26 mouse cellular contexts compared by ENCODE assay signal in the genomic region with DNA sequence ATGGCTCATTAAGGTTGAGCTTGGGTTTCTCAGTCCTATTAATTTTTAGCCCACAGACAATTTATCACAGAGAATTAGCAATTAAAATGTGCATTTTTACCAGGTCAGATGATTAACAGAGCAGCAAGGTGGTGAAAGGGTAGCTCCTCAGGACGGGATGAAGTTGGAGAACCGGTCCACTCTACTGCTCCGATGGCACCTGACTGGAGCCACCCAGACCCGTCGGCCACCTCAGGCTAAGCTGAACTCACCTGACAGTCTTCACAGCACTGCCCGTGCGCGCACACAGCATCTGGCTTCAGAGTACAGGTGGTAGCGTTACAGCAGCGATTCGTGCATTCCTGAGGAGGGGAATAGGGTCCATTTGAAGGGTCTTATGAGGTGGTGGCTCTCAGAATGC.
DNase-seq lines count a peak whose midpoint lies in the region; ATAC-seq and TF ChIP-seq lines count a peak whose summit lies in the region.
"Had no signal": no experiment of that assay in that cellular context is flagged by ENCODE, and none has a peak within 500 bp of the region (broad histone marks: within the 10 kb centered on the region; RNA-seq: fewer than 3 reads in every experiment).

No protein-coding gene starts in this region.

- ATAC-seq in kidney, embryonic 15.5 days (replicated peaks; ENCODE audit: low FRiP score), result no peak
- ATAC-seq in kidney, embryonic 16.5 days (ENCODE audit: low FRiP score, low TSS enrichment), result peak; percentile 76; the same call in 1 of the 2 replicates
- ATAC-seq in heart, embryonic 12.5 days (ENCODE audit: insufficient number of reproducible peaks, low FRiP score), result no peak
- no peak for ATAC-seq in monocyte, adult 5-6 weeks (replicated peaks; ENCODE audit: insufficient number of reproducible peaks, low FRiP score, low TSS enrichment, poor library complexity, severe bottlenecking)
- ATAC-seq: activated CD4-positive, CD25-positive, alpha-beta regulatory T cell, adult 4 months; forebrain, embryonic 13.5 days; forebrain, embryonic 16.5 days had no signal

- H3K9me3 ChIP-seq in kidney, embryonic 15.5 days (replicated peaks), result no peaks in the 10 kb centered on the region
- no peaks in the 10 kb centered on the region for H3K9me3 ChIP-seq in kidney, embryonic 16.5 days (ENCODE audit: low read length)
- no peaks in the 10 kb centered on the region for H3K9me3 ChIP-seq in heart, embryonic 12.5 days (replicated peaks)
- H3K9me3 ChIP-seq: forebrain, embryonic 10.5 days; forebrain, embryonic 13.5 days; heart, embryonic 15.5 days; hindbrain, embryonic 10.5 days; hindbrain, embryonic 13.5 days had no signal

- WGBS in kidney, embryonic 15.5 days, result 75% methylated on average over 11 of the region's 11 CpGs
- WGBS in kidney, adult 2 months, result 53% methylated on average over 11 of the region's 11 CpGs
- WGBS in kidney, embryonic 16.5 days, result 84% methylated on average over 11 of the region's 11 CpGs
- 94% methylated on average over 11 of the region's 11 CpGs for WGBS in heart, embryonic 12.5 days

- H3K4me3 ChIP-seq in kidney, embryonic 15.5 days (replicated peaks), result no peak overlapping the region
- H3K4me3 ChIP-seq in kidney, adult 2 months (ENCODE audit: insufficient read depth, low read depth, low read length), result no peak overlapping the region
- no peak overlapping the region for H3K4me3 ChIP-seq in kidney, embryonic 16.5 days (ENCODE audit: low read length)
- H3K4me3 ChIP-seq in heart, embryonic 12.5 days, result no peak overlapping the region
- H3K4me3 ChIP-seq: forebrain, embryonic 10.5 days; forebrain, embryonic 13.5 days; gastrocnemius, adult 2 months; heart, embryonic 15.5 days; hindbrain, embryonic 10.5 days; hindbrain, embryonic 13.5 days had no signal

- TF ChIP-seq POLR2A in kidney, adult 2 months (IDR thresholded peaks at IDR 0.05; ENCODE audit: low read depth, low read length), result no peak

- H3K36me3 ChIP-seq in kidney, embryonic 15.5 days, result no peaks in the 10 kb centered on the region
- no peaks in the 10 kb centered on the region for H3K36me3 ChIP-seq in kidney, adult 2 months (ENCODE audit: control insufficient read depth, insufficient read depth, low read length)
- no peaks in the 10 kb centered on the region for H3K36me3 ChIP-seq in kidney, embryonic 16.5 days (ENCODE audit: insufficient read depth, low read length)
- H3K36me3 ChIP-seq in heart, embryonic 12.5 days, result no peaks in the 10 kb centered on the region
- H3K36me3 ChIP-seq: forebrain, embryonic 10.5 days; heart, embryonic 15.5 days; hindbrain, embryonic 10.5 days; hindbrain, embryonic 13.5 days had no signal

- no peak overlapping the region for H3K4me2 ChIP-seq in kidney, embryonic 15.5 days
- H3K4me2 ChIP-seq in kidney, embryonic 16.5 days (replicated peaks; ENCODE audit: low read depth, low read length), result no peak overlapping the region
- H3K4me2 ChIP-seq in heart, embryonic 12.5 days, result no peak overlapping the region
- H3K4me2 ChIP-seq: forebrain, embryonic 13.5 days; heart, embryonic 11.5 days; heart, embryonic 15.5 days; hindbrain, embryonic 13.5 days had no signal

- DNase-seq in kidney, adult 11 months, result peak; percentile 55
- DNase-seq in kidney, adult 2 months, result peak; percentile 56
- peak; percentile 33 to 69 for DNase-seq in kidney, postnatal 25 days
- DNase-seq in cerebellum, adult 9-11 months, result no peak
- DNase-seq: adrenal gland, adult 8-10 months; adrenal gland, postnatal 25 days; cerebellum, adult 11-12 months; cerebellum, adult 8-10 months; cerebellum, postnatal 14 days; gastrocnemius, adult 2 months; gastrocnemius, postnatal 14 days; heart, adult 11 months; heart, postnatal 10 days; heart, postnatal 36 days had no signal

- peaks cover 19% of the 10 kb centered on the region for H3K4me1 ChIP-seq in kidney, embryonic 15.5 days
- H3K4me1 ChIP-seq in kidney, adult 2 months (ENCODE audit: control insufficient read depth, insufficient read depth, low read length), result peaks cover 3% of the 10 kb centered on the region; the same call in 1 of the 2 replicates
- H3K4me1 ChIP-seq in kidney, embryonic 16.5 days (ENCODE audit: insufficient read depth, low read length), result peaks cover 13% of the 10 kb centered on the region
- peaks cover 9% of the 10 kb centered on the region for H3K4me1 ChIP-seq in heart, embryonic 12.5 days (replicated peaks)

- no peaks in the 10 kb centered on the region for H3K27me3 ChIP-seq in kidney, embryonic 15.5 days
- no peaks in the 10 kb centered on the region for H3K27me3 ChIP-seq in kidney, adult 2 months (replicated peaks; ENCODE audit: control insufficient read depth, insufficient read depth, low read length)
- no peaks in the 10 kb centered on the region for H3K27me3 ChIP-seq in kidney, embryonic 16.5 days (ENCODE audit: insufficient read depth, low read length)
- 0 out of 2 replicates have a peak, but pooled peaks cover 3% of the 10 kb centered on the region for H3K27me3 ChIP-seq in heart, embryonic 12.5 days (replicated peaks)
- H3K27me3 ChIP-seq: forebrain, embryonic 13.5 days; heart, embryonic 15.5 days; hindbrain, embryonic 13.5 days had no signal

- H3K9ac ChIP-seq in kidney, embryonic 15.5 days, result no peak overlapping the region
- no peak overlapping the region for H3K9ac ChIP-seq in kidney, embryonic 16.5 days (replicated peaks; ENCODE audit: low read length)
- no peak overlapping the region for H3K9ac ChIP-seq in heart, embryonic 12.5 days
- H3K9ac ChIP-seq: forebrain, embryonic 13.5 days; heart, embryonic 15.5 days; hindbrain, embryonic 13.5 days had no signal

- TF ChIP-seq CTCF in kidney, adult 2 months (conservative IDR thresholded peaks at IDR 0.05; ENCODE audit: insufficient read depth, insufficient read length, low read depth, low read length), result no peak

- no peak overlapping the region for H3K27ac ChIP-seq in kidney, embryonic 15.5 days
- peak overlapping the region; percentile 28 for H3K27ac ChIP-seq in kidney, adult 2 months (ENCODE audit: insufficient read depth, low read depth, low read length)
- H3K27ac ChIP-seq in kidney, embryonic 16.5 days (ENCODE audit: low read length), result no peak overlapping the region
- no peak overlapping the region for H3K27ac ChIP-seq in heart, embryonic 12.5 days (ENCODE audit: poor library complexity, severe bottlenecking)
- H3K27ac ChIP-seq: forebrain, embryonic 10.5 days; forebrain, embryonic 13.5 days; gastrocnemius, adult 2 months; heart, embryonic 15.5 days; hindbrain, embryonic 10.5 days; hindbrain, embryonic 13.5 days had no signal
